Comparison of ENCODE assay signal across 8 mouse cellular contexts in genomic region chr6:48601271-48602079, GRCm38 (mm10). TPM values are rescaled to one million over a fixed set of nuclear protein-coding genes. Genes with fewer than 3 reads are reported as not detected.
DNase-seq lines count a peak whose midpoint lies in the region; ATAC-seq and TF ChIP-seq lines count a peak whose summit lies in the region.

Gene Zfp775 (plus strand): TSS chr6:48602063.

- no peak for TF ChIP-seq CTCF in intestine, postnatal 0 days (IDR thresholded peaks at IDR 0.05; ENCODE audit: low read depth)

- peaks cover 51% of the 10 kb centered on the region for H3K36me3 ChIP-seq in embryonic facial prominence, embryonic 10.5 days (replicated peaks)
- H3K36me3 ChIP-seq in intestine, postnatal 0 days (ENCODE audit: control insufficient read depth, insufficient read depth) = peaks cover 29% of the 10 kb centered on the region
- peaks cover 22% of the 10 kb centered on the region for H3K36me3 ChIP-seq in midbrain, embryonic 11.5 days (ENCODE audit: control insufficient read depth, insufficient read depth, low read length)

- H3K4me2 ChIP-seq in intestine, postnatal 0 days (replicated peaks; ENCODE audit: low read depth) = peak within 1 kb of the TSS; percentile 92
- H3K4me2 ChIP-seq in midbrain, embryonic 11.5 days = peak within 1 kb of the TSS; percentile 85

- H3K27me3 ChIP-seq in embryonic facial prominence, embryonic 10.5 days (replicated peaks; ENCODE audit: low read depth, poor library complexity, severe bottlenecking) = no peaks in the 10 kb centered on the region
- no peaks in the 10 kb centered on the region for H3K27me3 ChIP-seq in intestine, postnatal 0 days (replicated peaks; ENCODE audit: control insufficient read depth, insufficient read depth, low read length)
- H3K27me3 ChIP-seq in midbrain, embryonic 11.5 days (ENCODE audit: control insufficient read depth, insufficient read depth, low read length) = no peaks in the 10 kb centered on the region

- DNase-seq in adrenal gland, postnatal 14 days = peak; percentile 98
- DNase-seq in embryonic facial prominence, embryonic 10.5 days (ENCODE audit: low spot score) = peak; percentile 98
- peak; percentile 99 for DNase-seq in left cerebral cortex, postnatal 4 days
- peak; percentile 98 for DNase-seq in midbrain, embryonic 11.5 days (ENCODE audit: low spot score, missing footprints)
- peak; percentile 96 for DNase-seq in right cerebral cortex, postnatal 4 days
- peak; percentile 93 for DNase-seq in yolk sac, embryonic 10.5 days (ENCODE audit: low spot score)

- peak within 1 kb of the TSS; percentile 81 for H3K4me3 ChIP-seq in embryonic facial prominence, embryonic 10.5 days
- peak within 1 kb of the TSS; percentile 70 for H3K4me3 ChIP-seq in intestine, postnatal 0 days (ENCODE audit: low read depth, low read length)
- peak within 1 kb of the TSS; percentile 66 for H3K4me3 ChIP-seq in midbrain, embryonic 11.5 days (ENCODE audit: low read depth, low read length)

- WGBS in embryonic facial prominence, embryonic 10.5 days = 6% methylated on average over 42 of the region's 42 CpGs
- whole genome bisulfite sequencing in intestine, postnatal 0 days = 4% methylated on average over 42 of the region's 42 CpGs
- 5% methylated on average over 42 of the region's 42 CpGs for WGBS in midbrain, embryonic 11.5 days

- intact Hi-C loops in left cerebral cortex, postnatal 4 days (cut with DNase I) = no loop called here

- peaks cover 20% of the 10 kb centered on the region for H3K4me1 ChIP-seq in embryonic facial prominence, embryonic 10.5 days
- 0 out of 2 replicates have a peak, but pooled peaks cover 3% of the 10 kb centered on the region for H3K4me1 ChIP-seq in intestine, postnatal 0 days (replicated peaks; ENCODE audit: control insufficient read depth, insufficient read depth, low read length)
- peaks cover 8% of the 10 kb centered on the region for H3K4me1 ChIP-seq in midbrain, embryonic 11.5 days (ENCODE audit: control insufficient read depth, insufficient read depth, low read length)

- H3K27ac ChIP-seq in embryonic facial prominence, embryonic 10.5 days (replicated peaks) = peak within 1 kb of the TSS; percentile 95
- peak within 1 kb of the TSS; percentile 41; the same call in 1 of the 2 replicates for H3K27ac ChIP-seq in intestine, postnatal 0 days (ENCODE audit: low read depth, low read length)
- H3K27ac ChIP-seq in midbrain, embryonic 11.5 days (ENCODE audit: low read depth, low read length) = peak within 1 kb of the TSS; percentile 81

- ATAC-seq in granulocyte monocyte progenitor cell, adult 5-6 weeks (replicated peaks; ENCODE audit: poor library complexity, severe bottlenecking) = peak; percentile 97
- ATAC-seq in intestine, postnatal 0 days = peak; percentile 98
- ATAC-seq in midbrain, embryonic 11.5 days (ENCODE audit: low FRiP score) = peak; percentile 100

- peaks cover 22% of the 10 kb centered on the region for H3K9me3 ChIP-seq in embryonic facial prominence, embryonic 10.5 days
- H3K9me3 ChIP-seq in intestine, postnatal 0 days (ENCODE audit: control insufficient read depth) = no peaks in the 10 kb centered on the region
- no peaks in the 10 kb centered on the region; the same call in 1 of the 2 replicates for H3K9me3 ChIP-seq in midbrain, embryonic 11.5 days (ENCODE audit: control insufficient read depth, low read length)

- H3K9ac ChIP-seq in intestine, postnatal 0 days (ENCODE audit: low read depth, low read length) = peak within 1 kb of the TSS; percentile 59
- peak within 1 kb of the TSS; percentile 91 for H3K9ac ChIP-seq in midbrain, embryonic 11.5 days (ENCODE audit: low read length)

RNA-seq across cellular contexts. Expression of gene Zfp775, which starts in this region (rescaled TPM):
- total RNA-seq in adrenal gland, postnatal 14 days (2021) = 7.7 and 8.9 TPM in 2 replicates
- 10.1 and 10.8 TPM in 2 replicates for polyA plus RNA-seq in embryonic facial prominence, embryonic 10.5 days (2016; fragmentation: Nextera tagmentation; extraction: Ambion mirVana)
- total RNA-seq in granulocyte monocyte progenitor cell, adult 5-6 weeks (2014; fragmentation: Nextera tagmentation) = 2.2 TPM in 1 of 2 replicates, not detected in the other
- 0.99 and 1.7 TPM in 2 replicates for total RNA-seq in granulocyte monocyte progenitor cell, adult 5-6 weeks (2017)
- 2.2 TPM in 2 replicates for polyA plus RNA-seq in intestine, postnatal 0 days (2015; fragmentation: Nextera tagmentation; extraction: Ambion mirVana)
- 10 to 100 TPM in 1 of 2 experiments, 1 to 10 TPM in 1; 9.8 to 10.5 TPM for total RNA-seq in left cerebral cortex, postnatal 4 days (2021)
- 7.8 and 9.3 TPM in 2 replicates for polyA plus RNA-seq in midbrain, embryonic 11.5 days (2014; fragmentation: Nextera tagmentation; extraction: Ambion mirVana)

Comparison
In these comparisons a context has a peak if more than half of its experiments do, and no peak if none do; other contexts are left out.
1. Peak in every context shown above with its lines: DNase-seq, ATAC-seq, H3K4me3 ChIP-seq and H3K27ac ChIP-seq.
2. H3K27ac ChIP-seq: peak in every context shown above with its lines; median percentile 95 in embryonic facial prominence, embryonic 10.5 days; 81 in midbrain, embryonic 11.5 days; 41 in intestine, postnatal 0 days.